Mouse (Mus musculus) embryonic fibroblast, embryonic 13.5 days (primary cell): ENCODE data around the gene Nr2c2ap.

Source experiments
- CTCF ChIP-seq: IDR thresholded peaks from 2 replicates; pipeline ENCODE4 v1.5.1; 2011; ENCODE audit warnings: mild to moderate bottlenecking, control low read depth, low read length, moderate library complexity, borderline replicate concordance; ENCODE audit not compliant: insufficient read depth
- POLR2A ChIP-seq: IDR thresholded peaks from 2 replicates; pipeline ENCODE4 v1.6.1; 2011; ENCODE audit warnings: low read depth, mild to moderate bottlenecking, control low read depth, low read length, moderate library complexity

GRCm38 (mm10) chr8:70086151-70086550 lies 45.0 kb upstream of the Nr2c2ap start:
- TF ChIP-seq CTCF = no peak
- TF ChIP-seq POLR2A = no peak
